Comparison of ENCODE assay signal across 17 mouse cellular contexts in the genomic region with DNA sequence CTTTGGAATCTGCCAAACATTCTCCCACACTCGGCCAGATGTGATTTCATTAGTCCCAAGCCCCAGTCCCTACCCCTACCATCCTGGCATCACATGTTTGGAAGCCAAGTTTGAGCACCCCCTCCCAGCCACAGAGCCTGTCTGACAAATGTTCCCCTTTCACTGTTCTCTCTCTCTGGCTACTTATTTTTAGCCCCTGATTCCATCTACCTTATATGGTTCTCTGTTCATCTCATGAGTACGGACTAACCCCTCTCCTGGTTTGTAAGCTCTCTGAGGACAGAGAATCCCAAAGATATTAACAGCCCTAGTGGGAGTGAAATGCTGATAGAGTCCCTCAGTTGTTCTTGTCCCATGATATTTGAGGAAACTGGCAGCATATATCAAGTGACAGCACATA. TPM values are rescaled to one million over a fixed set of nuclear protein-coding genes. Genes with fewer than 3 reads are reported as not detected.
DNase-seq lines count a peak whose midpoint lies in the region; ATAC-seq lines count a peak whose summit lies in the region.
"Had no signal": no experiment of that assay in that cellular context is flagged by ENCODE, and none has a peak within 500 bp of the region (broad histone marks: within the 10 kb centered on the region; RNA-seq: fewer than 3 reads in every experiment).

No protein-coding gene starts in this region.

- ATAC-seq in heart, embryonic 14.5 days (ENCODE audit: insufficient number of reproducible peaks, insufficient read depth, low FRiP score, low read depth), result peak; percentile 34; the same call in 1 of the 2 replicates
- ATAC-seq: forebrain, embryonic 16.5 days; liver, postnatal 0 days; midbrain, embryonic 15.5 days had no signal

- no peaks in the 10 kb centered on the region for H3K9me3 ChIP-seq in heart, embryonic 10.5 days
- no peaks in the 10 kb centered on the region for H3K9me3 ChIP-seq in heart, embryonic 14.5 days (ENCODE audit: control insufficient read depth, low read length)
- H3K9me3 ChIP-seq: embryonic facial prominence, embryonic 12.5 days; hindbrain, embryonic 12.5 days; megakaryocyte, embryonic 14.5 days; midbrain, embryonic 15.5 days had no signal

- peaks cover 8% of the 10 kb centered on the region; the same call in 1 of the 2 replicates for H3K36me3 ChIP-seq in heart, embryonic 10.5 days
- peaks cover 29% of the 10 kb centered on the region for H3K36me3 ChIP-seq in heart, embryonic 14.5 days (ENCODE audit: control insufficient read depth, insufficient read depth, low read length)
- H3K36me3 ChIP-seq: embryonic facial prominence, embryonic 12.5 days; hindbrain, embryonic 12.5 days; midbrain, embryonic 15.5 days had no signal

- H3K27me3 ChIP-seq in heart, embryonic 10.5 days (ENCODE audit: insufficient read depth, poor library complexity, severe bottlenecking), result no peaks in the 10 kb centered on the region
- H3K27me3 ChIP-seq in heart, embryonic 14.5 days (ENCODE audit: control insufficient read depth, insufficient read depth, low read length), result no peaks in the 10 kb centered on the region
- H3K27me3 ChIP-seq: embryonic facial prominence, embryonic 12.5 days; hindbrain, embryonic 12.5 days; midbrain, embryonic 15.5 days had no signal

- 0 out of 2 replicates have a peak overlapping the region, but pooled peaks have one; percentile 31 for H3K4me2 ChIP-seq in heart, embryonic 14.5 days (ENCODE audit: low read length)
- H3K4me2 ChIP-seq: embryonic facial prominence, embryonic 12.5 days; hindbrain, embryonic 12.5 days; midbrain, embryonic 15.5 days had no signal

- peak overlapping the region; percentile 90 for H3K27ac ChIP-seq in heart, embryonic 10.5 days
- H3K27ac ChIP-seq in brown adipose tissue, adult 24 weeks (replicated peaks; ENCODE audit: low read depth, low read length), result 0 out of 2 replicates have a peak overlapping the region, but pooled peaks have one; percentile 1
- H3K27ac ChIP-seq in heart, embryonic 14.5 days (replicated peaks in 1 of 2; ENCODE audit: control insufficient read depth in 1 of 2, insufficient read depth in 1 of 2, low read depth in 2 of 2, low read length in 2 of 2), result peak overlapping the region; percentile 98 to 99
- H3K27ac ChIP-seq: embryonic facial prominence, embryonic 12.5 days; hindbrain, embryonic 12.5 days; midbrain, embryonic 15.5 days had no signal

- WGBS in heart, embryonic 10.5 days, result 48% methylated on average over 2 of the region's 2 CpGs
- WGBS in heart, embryonic 14.5 days, result 21% methylated on average over 2 of the region's 2 CpGs

- H3K4me3 ChIP-seq in heart, embryonic 10.5 days, result no peak overlapping the region
- H3K4me3 ChIP-seq in brown adipose tissue, adult 24 weeks (ENCODE audit: insufficient read depth, low read depth, low read length), result no peak overlapping the region
- no peak overlapping the region for H3K4me3 ChIP-seq in heart, embryonic 14.5 days (ENCODE audit: control insufficient read depth in 1 of 2, insufficient read depth in 1 of 2, low read depth in 1 of 2, low read length in 2 of 2)
- H3K4me3 ChIP-seq: embryonic facial prominence, embryonic 12.5 days; hindbrain, embryonic 12.5 days; megakaryocyte, embryonic 14.5 days; midbrain, embryonic 15.5 days had no signal

- peaks cover 54% of the 10 kb centered on the region for H3K4me1 ChIP-seq in heart, embryonic 10.5 days
- peaks cover 4% of the 10 kb centered on the region for H3K4me1 ChIP-seq in brown adipose tissue, adult 24 weeks (ENCODE audit: control insufficient read depth, insufficient read depth, insufficient read length, low read length)
- peaks cover 45 to 66% of the 10 kb centered on the region in 2 experiments for H3K4me1 ChIP-seq in heart, embryonic 14.5 days (ENCODE audit: control insufficient read depth in 2 of 2, insufficient read depth in 2 of 2, low read length in 2 of 2)
- H3K4me1 ChIP-seq: embryonic facial prominence, embryonic 12.5 days; hindbrain, embryonic 12.5 days; midbrain, embryonic 15.5 days had no signal

- peak overlapping the region; percentile 59 for H3K9ac ChIP-seq in heart, embryonic 14.5 days (ENCODE audit: low read length)
- H3K9ac ChIP-seq: embryonic facial prominence, embryonic 12.5 days; hindbrain, embryonic 12.5 days; liver, postnatal 0 days; midbrain, embryonic 15.5 days had no signal

- peak; percentile 84 for DNase-seq in heart, embryonic 10.5 days (ENCODE audit: low spot score)
- no peak for DNase-seq in heart, postnatal 4 days
- DNase-seq in layer of hippocampus, postnatal 14 days (ENCODE audit: low spot score in 2 of 2), result peak; percentile 24 to 59
- no peak for DNase-seq in ovary, postnatal 36 days (ENCODE audit: low spot score)
- no peak for DNase-seq in frontal cortex, postnatal 10 days (ENCODE audit: low spot score in 2 of 2)
- DNase-seq: cerebellum, adult 9-11 months; kidney, adult 2 months; kidney, postnatal 10 days; liver, postnatal 0 days; thymus, postnatal 36 days had no signal

RNA-seq across cellular contexts. Expression of a gene that starts 30.2 kb away (rescaled TPM):
- polyA plus RNA-seq in heart, embryonic 10.5 days (2016; fragmentation: Nextera tagmentation; extraction: Ambion mirVana), result 87.3 and 201 TPM in 2 replicates
- total RNA-seq in heart, postnatal 4 days (2021), result 1,000 to 10,000 TPM; 1,069 to 1,171 TPM
- polyA plus RNA-seq in brown adipose tissue, adult 24 weeks (2012; ENCODE audit: insufficient read depth, insufficient read length, missing spikeins), result 17.3 and 26.8 TPM in 2 replicates
- polyA plus RNA-seq in heart, embryonic 14.5 days (2014; fragmentation: Nextera tagmentation; extraction: Ambion mirVana), result 259 and 288 TPM in 2 replicates
- total RNA-seq in layer of hippocampus, postnatal 14 days (2021), result 10 to 100 TPM; 24.0 to 24.2 TPM

RNA-seq across cellular contexts. Expression of a gene that starts 48.3 kb away (rescaled TPM):
- 9.5 and 17.5 TPM in 2 replicates for polyA plus RNA-seq in heart, embryonic 10.5 days (2016; fragmentation: Nextera tagmentation; extraction: Ambion mirVana)
- 1 to 10 TPM; 3.5 to 4.7 TPM for total RNA-seq in heart, postnatal 4 days (2021)
- polyA plus RNA-seq in brown adipose tissue, adult 24 weeks (2012; ENCODE audit: insufficient read depth, insufficient read length, missing spikeins), result 3.2 and 3.3 TPM in 2 replicates
- 2.5 and 4.1 TPM in 2 replicates for polyA plus RNA-seq in heart, embryonic 14.5 days (2014; fragmentation: Nextera tagmentation; extraction: Ambion mirVana)
- 1 to 10 TPM; 3.2 to 4.5 TPM for total RNA-seq in layer of hippocampus, postnatal 14 days (2021)

Comparison
In these comparisons a context has a peak if more than half of its experiments do, and no peak if none do; other contexts are left out.
1. DNase-seq: peak in heart, embryonic 10.5 days (single experiment) and layer of hippocampus, postnatal 14 days (2 of 2); none in heart, postnatal 4 days (single experiment), ovary, postnatal 36 days (single experiment) and frontal cortex, postnatal 10 days (0 of 2).
2. H3K27ac ChIP-seq: peak in every context shown above with its lines; median percentile 98 in heart, embryonic 14.5 days; 90 in heart, embryonic 10.5 days; 1 in brown adipose tissue, adult 24 weeks.